Mouse (Mus musculus) thymus, postnatal 14 days (tissue): ENCODE results near the gene Farp2.

Experiments used
- DNase-seq: peaks from one replicate; pipeline ENCODE4 v3.0.0; 2021

Gene Farp2

DNA sequence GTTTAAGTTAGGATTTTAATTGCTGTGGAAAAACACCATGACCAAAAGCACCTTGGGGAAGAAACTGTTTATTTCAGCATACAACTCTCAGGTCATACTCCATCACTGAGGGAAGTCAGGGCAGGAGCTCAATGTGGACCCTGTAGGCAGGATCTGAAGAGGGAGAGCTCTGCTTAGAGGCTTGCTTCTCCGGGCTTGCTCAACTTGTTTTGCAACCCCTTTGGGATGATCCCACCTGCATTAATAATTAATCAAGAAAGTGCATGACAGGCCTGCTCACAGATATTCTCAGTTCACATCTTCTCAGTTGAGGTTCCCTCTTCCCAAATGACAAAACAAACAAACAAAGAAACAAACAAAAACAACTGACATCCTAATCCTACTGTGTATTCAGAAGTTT lies 51.8 kb downstream of the Farp2 start:
- DNase-seq = no peak

DNA sequence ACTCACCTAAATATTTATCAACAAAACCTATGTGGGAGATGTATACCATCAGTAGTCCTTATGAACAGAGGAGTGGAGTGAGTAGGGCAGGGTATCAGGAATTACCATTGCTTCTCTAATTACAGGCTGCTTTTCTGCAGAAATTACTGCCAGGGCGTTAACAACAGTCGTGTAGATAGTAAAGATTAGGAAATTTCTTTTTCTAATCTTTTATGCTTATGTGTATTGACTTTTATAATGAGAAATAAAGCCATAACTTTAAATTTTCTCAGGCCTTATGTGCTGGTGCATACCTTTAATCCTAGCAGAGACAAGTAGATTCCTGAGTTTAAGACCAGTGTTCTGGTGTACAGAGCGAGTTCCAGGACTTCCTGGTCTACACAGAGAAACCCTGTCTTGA lies 52.9 kb downstream of the Farp2 start:
- no peak for DNase-seq

DNA sequence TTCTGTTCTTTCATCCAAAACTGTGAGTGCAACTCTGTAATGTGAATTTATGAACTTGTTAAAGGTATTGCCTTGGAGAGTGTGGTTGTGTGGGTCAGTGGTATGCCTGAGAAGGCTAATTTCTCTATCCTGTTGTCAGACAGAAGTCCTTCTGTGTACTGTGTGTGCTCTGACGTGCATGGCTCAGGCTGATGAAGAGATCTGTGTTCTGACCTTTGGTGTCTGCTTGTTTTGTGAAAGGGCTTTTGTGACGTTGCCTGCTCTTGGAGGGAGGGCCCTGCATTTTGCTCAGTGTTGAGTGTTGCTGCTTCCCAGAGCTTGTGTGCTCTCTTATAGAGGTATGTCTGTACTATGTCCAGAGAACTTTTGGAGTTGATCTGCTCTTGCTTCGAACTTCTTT lies 55.1 kb downstream of the Farp2 start:
- DNase-seq = no peak

DNA sequence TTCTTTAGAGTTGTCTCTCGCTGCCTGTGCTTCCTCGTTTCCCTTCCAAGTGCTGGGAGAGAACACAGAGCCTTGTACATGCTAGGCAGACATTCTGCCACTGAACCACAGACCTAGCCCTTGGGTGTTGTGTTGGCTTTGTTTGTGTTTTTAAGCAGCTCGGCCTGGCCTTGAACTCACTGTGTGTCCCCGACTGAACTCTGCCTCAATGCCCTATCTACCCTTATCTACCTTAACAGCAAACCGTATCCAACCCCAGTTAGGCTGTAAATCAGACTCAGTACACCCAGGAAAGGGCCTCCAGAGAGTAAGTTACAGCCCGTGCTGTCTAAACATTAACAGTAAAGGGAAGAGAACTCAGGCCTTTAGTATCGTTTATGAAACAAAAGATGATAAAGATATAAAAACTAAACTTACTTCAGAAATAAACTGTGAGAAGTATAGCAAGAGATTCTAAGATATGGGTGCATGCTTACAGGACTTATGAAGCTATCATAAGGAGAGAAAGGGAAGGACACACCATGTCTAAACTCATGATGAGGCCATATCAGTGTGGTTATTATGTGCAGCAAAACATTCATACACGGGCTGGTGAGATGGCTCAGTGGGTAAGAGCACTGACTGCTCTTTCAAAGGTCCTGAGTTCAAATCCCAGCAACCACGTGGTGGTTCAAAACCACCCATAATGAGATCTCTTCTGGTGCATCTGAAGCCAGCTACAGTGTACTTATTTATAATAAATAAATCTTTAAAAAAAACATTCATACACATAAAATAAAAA lies 56.0 kb downstream of the Farp2 start:
- no peak for DNase-seq

DNA sequence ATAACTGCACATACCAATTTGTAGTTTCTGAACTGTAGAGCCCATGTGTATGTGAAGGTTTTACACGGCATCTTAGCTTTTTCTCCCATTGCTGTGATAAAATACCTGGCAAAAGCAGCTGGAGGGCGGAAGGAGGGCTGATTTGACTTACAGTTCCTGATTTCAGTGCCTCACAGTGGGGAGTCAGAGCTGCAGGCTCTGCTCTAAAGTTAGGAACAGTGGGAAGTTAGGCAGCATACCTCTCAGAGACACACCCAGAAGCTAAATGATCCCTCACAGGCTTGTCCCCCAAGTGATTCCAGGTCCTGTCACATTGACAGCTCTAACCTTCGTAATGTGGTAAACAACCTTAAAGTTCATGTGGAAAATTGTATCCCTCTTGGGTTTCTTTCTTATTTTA lies 65.2 kb downstream of the Farp2 start:
- no peak for DNase-seq

DNA sequence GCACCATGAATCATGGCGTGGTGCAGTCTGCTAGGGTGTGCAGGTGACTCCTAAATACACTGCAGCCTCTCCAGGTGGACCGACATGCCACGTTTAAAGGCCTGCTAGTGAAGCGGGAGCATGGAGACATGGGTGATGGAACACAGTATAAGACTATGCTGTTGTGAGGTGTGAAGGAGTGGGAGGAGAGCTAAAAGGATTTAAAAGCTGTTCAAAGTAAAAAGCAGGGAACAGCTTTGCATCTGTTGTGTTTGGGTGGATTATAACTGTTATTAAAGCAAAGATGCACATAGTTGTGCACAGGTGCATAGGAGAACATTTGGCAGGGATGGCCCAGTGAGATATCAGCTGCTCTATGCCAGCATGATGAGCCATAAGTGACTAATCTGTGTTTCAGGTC lies 66.0 kb downstream of the Farp2 start:
- no peak for DNase-seq

DNA sequence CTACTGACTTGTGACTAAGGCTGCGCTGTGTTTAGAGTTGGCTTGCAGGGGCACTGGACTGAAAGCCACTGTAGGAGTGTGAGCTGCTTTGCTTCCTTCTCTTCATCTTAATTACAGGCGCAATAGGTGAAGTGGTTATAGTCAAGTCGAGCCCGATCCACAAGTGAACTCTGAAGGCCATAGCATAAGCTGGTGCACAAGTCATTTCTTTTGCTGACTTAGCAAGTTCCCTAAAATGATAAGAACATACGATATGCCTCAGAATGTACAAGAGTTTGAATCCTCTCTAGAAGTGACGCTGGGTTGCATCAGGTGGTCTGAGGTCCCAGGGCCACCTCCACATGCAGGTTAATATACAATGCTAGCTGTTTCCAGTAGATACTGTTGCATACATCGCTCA lies 69.7 kb downstream of the Farp2 start:
- no peak for DNase-seq

DNA sequence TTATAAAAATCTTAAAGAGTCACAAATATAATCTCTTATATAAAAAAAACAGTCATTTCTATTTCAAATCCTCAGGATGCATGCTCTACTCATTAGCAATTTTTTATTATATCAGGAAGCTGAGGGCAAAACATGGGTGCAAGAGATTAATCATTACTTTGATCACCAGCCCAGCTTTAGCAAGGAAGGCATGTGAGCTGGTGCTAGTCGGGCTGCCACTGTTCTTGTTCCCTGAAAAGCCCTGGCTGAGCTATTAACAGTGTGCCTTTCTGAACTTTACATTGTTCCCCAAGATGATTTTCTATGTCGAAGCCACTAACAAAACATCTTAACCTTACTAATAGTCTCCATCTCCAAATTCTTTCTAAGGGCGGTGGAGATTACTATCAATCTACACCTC lies 76.5 kb downstream of the Farp2 start:
- DNase-seq = no peak

DNA sequence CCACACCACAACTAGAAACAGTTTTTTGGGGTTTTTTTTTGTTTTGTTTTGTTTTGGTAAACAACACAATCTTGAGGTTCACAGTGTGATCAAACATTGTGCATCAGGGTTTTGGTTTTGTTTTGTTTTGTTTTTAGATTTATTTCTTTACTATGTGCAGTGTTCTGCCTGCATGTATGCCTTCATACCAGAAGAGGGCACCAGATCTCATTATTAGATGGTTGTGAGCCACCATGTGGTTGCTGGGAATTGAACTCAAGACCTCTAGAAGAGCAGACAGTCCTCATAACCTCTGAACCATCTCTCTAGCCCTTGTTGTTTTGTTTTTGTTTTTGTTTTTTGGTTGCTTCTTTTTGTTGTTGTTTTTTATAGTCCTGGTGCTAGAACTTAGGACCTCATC lies 82.1 kb downstream of the Farp2 start:
- DNase-seq = no peak

DNA sequence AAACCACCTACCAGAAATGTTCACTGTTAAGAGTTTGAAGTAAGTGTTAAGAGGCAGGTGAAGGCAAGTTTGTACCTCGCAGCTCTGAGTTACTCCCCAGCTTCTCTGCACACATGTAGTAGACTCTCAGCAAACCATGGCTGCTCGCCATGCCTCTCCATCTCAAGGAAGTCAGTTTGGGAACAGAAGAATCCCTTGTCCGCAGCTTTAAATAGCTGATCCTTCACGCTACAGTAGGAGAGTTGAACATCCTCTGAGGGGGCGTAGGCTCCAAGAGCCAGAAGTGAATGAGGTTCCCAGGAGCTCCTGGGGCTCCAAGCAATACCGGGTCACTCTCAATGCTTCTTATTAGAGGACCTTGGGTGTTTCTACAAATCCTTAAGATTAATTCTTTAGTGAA lies 84.0 kb downstream of the Farp2 start:
- no peak for DNase-seq

DNA sequence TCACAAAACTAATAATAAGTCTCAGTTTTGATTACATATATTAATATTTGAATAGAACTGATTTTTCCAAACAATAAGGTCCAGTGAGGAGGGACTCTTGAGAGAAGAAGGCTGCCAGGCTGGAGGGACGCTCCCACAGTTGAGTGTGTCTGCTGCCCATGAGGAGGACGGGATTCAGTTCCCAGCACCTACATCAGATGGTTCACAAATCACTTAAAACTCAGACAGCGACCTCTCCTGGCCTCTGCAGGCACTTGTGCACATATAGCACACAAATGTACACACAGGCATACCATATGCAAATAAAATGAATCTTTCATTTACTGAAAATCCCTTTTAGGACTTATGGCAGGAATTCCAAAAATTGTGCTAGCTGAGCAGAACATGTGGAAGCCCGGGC lies 91.0 kb downstream of the Farp2 start:
- no peak for DNase-seq

DNA sequence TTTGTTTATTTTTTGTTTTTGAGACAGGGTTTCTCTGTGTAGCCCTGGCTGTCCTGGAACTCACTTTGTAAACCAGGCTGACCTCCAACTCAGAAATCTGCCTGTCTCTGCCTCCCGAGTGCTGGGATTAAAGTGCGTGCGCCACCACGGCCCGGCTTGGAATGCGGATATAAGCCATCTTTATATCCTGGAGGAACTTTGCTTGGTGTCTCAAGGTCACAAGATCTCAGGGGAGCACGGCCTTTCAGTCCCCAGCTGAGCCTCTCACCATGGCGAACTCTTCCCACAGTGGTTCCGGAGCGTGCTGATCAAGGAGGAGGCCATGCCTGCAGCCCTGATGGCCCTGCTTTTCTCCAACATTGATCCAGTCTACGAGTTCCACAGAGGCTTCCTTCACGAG lies 92.0 kb downstream of the Farp2 start:
- DNase-seq = no peak

DNA sequence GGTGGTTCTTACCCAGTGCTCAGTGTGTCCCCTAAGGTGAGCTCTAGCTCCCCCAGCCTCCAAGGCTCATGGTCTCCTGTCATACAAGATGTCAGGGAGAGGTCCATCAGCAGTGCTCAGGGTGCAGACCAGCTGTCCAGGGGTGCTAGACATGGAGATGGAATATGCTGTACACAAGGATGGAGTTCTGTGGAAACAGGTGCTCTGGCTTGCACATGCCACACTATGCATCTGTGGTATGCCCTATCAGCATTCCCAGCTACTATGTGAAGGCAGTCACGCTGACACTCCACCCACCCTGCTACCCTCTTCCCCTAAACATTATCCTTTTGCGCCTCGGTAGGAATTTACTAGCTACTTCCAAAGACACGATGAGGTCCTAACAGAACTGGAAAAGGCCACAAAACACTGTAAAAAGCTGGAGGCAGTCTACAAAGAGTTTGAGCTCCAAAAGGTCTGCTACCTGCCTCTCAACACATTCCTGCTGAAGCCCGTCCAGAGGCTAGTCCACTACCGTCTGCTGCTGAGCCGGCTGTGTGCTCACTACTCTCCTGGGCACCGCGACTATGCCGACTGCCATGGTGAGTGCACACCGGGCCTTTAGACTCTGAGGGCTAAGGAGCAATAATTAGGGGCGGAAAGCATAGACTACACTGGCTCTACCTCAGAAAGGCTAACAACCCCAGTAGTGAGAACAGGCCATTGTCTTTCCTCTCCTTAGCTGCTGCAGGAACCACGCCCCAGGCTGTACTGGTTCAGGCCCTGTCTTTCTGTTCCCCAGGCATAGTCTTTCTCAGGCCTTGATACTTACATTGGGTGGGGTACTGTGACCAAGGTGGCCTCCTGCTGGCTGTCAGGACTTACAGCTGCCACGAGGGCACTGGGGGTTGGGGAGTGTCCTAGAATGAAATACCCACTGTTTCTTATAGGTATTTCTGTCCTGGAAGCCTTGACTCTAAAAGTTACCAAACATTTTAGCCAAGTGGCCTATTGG lies 95.5 kb downstream of the Farp2 start:
- DNase-seq = no peak

DNA sequence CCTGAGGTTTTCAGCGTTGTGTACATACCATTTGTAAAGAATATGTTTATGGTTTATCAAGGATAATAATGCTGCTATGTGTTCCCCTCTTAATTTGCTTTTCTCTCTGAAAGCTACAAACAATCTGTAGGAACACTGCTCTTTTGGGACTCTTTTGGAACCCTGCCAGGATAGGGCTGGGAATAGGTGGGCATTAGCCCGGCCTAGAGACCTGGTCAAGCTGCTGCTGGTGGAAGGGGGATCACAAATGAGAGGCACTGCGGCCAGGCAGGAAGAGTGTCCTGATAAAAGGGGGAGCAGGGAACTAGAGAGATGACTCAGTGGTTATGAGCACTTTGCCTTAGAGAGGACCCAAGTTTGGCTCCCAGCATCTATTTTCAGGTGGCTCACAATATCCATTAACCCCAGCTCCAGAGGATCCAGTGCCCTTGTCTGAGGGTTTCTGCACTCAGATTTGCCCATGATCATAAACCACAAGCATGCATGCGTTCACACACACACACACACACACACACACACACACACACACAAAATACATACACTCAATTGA lies 96.9 kb downstream of the Farp2 start:
- DNase-seq = no peak

DNA sequence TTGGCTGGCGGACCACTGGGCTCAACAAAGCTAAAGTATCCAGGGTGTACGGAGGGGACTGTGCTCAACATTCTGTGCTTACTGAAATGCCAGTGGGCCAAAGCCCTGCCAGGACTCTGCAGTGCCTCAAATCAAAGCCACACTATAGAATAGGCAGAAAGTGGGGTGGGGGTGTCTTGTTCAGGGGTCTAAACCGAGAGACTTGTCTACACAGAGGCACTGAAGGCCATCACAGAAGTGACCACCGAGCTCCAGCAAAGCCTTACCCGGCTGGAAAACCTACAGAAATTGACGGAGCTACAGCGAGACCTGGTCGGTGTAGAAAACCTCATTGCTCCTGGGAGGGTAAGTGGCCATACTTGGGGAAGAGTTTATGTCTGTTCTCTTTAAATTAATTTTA lies 97.9 kb downstream of the Farp2 start:
- no peak for DNase-seq

DNA sequence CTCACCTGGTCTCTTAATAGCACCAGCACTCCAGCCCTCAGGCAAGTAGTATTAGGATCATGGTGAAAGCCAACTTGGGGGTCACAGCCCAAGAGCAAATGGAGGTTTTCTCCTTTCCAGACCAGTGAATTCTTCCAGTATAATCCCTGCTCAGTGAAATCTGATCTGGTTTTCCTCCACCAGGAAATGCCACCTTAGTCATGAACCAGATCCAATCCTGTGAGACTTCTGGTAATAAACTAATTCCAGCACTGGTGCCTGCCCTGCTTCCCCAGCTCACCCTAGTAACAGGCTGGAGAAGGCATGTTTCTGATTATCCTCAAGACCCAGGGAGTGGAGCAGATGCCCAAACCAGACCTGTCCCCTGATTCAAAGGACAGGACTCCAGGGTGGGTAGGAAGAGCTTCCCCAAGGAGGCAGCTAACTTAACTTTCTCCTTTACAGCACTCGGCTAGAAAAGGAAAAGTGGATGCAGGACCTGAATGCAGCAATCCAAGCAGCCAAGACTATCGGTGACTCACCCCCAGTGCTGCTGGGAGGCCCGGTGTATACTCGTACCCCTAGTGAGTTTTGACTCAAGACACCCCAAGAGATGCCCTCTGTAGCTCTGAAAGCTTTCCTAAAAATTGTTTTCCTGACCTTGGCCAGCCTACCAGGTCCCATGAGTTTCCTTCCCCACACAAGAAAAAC lies 106.3 kb downstream of the Farp2 start:
- no peak for DNase-seq

DNA sequence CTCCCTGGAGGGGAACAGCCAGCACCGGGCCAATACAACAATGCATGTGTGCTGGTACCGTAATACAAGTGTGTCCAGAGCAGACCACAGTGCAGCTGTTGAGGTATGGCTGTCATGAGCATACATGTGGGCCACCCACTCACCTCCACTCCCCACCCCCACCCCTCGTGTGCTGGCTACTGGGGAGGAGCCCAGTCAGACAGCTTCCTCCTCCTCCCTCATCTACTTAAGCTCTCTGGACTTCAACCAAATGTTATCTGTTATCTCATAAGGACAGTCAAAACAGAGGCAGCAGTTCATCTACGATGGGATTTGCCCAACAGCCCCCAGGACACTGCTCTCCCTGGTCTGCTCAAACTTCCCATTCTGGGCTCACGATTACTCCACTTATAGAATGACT lies 107.1 kb downstream of the Farp2 start:
- DNase-seq = no peak

DNA sequence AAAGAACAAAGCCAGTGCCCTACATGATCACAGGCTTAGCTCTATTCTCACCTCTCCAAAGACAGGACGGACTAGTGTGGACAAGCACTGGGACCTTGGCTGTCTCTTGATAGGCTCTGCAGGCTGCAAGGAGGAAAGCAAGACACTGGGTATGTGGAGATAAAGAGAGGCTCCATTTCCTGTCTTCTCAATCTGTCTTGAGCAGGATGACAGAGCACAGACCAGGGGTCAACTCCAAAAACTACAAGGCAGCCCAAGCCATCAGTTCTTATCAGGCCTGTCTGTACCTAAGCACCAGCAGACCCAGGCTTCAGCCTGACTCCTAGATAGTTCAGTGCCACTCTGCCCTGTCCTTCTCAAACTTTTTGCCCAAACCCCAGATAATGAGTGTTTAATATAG lies 112.6 kb downstream of the Farp2 start:
- DNase-seq = no peak

DNA sequence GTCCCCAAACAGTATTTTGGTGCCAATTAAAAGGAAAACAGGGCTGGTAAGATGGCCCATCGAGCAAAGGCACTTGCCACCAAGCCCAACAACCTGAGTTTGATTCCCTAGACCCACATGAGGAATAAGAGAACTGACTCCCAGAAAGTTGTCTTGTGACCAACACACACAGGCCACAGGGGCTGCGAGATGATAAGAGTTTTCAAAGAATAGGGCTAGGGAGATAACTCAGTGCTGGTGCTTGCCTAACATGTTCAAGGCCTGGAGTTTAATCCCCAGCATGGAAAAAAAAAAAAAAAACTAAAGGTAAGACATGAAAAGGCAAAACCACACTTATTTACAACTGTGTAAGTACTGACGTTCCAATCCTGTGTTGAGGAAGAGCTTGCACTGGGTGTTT lies 118.9 kb downstream of the Farp2 start:
- DNase-seq = no peak

DNA sequence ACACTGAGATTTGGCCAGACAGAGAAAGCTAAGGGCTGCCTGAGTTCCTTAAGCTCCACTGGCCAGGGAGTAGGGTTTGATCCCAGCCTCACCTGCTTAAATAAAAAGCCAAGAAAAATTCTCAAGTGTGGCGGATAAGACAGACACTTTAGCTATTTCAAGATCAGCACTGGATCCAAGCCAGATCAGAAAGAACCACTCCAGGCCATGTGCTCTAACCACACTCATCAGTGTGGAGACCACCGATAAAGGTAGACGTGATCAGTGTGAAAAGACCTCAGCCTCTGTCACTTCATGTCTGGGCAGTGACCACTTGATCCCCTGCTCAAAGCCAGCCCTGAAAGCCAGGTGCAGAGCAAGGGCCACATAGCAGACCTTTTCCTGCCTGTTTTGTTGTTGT lies 120.8 kb downstream of the Farp2 start:
- no peak for DNase-seq

DNA sequence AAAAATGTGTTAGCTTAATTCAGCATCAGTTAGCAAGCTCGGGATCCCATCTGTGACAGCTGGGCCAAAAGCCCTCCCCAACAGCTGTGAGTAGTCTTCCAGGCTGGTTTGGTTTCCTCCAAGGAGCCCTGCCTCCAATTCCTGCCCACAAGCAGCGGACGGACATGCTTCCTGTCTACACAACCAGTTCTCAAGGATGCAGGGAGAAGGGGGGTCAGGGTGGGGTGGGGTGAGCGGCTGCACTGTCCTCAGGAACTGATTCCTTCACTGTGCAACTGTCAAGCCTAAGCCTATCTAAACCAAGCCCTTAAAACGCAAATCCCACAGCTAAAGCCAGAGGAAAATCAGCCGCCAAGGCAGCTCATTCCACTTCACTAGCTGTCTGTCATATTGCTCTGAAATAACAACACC lies 122.6 kb downstream of the Farp2 start:
- peak; percentile 18 for DNase-seq

DNA sequence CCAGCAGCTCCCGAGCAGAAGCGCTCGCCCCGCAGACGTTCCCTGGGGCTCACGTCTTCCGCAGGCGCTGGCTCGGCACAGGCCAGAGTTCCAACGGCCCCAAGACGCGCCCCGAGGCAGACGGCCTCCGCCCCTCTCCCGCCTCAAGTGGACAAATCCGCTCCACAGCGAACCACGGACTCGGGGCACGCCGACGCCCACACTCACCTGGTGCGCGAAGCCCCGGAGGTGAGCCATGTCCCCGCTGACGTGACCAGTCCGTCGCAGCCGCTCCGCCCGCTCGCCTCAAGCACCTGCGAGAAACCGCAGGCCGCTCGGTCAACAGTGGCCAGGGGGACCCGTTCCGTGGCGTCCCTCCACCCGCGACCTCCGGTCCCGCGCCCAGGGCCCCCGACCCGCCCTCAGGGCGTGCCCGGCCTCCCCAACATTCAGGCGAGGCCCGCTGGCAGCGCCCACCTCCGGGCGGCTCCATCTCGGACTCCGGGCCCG lies 123.3 kb downstream of the Farp2 start:
- DNase-seq = no peak

DNA sequence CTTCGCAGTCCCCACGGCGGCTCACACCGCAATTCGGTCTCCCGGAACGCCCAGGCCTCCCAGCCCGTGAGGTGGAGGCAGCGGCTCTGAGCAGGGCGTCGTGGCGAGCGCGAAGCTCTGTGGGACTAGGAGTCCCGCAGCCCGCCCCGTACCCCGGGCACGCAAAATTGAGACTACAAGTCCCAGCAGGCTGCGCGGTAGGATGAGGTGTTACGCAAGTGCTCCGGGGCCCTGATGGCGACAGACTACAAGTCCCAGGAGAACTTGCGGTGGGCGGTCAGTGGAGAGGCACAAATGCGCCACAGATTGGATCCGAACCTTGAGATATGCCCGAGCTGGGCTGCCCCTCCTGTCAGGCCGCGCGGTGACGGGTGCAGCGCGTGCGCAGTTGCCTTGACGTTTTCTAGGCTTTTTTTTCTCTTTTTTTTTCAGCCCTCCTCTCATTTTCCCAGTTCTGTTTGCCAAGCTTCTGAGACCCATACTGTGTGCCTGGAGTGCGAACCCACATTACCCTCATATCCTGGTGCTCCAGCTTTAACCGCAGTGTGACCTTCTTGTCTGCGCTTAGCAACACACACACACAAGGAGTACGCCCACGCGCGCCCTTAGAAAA lies 123.8 kb downstream of the Farp2 start:
- DNase-seq = peak; percentile 98
